Mouse (Mus musculus) lung, embryonic 14.5 days (tissue): ENCODE measurements at regions not wholly inside any gene's neighbourhood (a gene's known extent, or its start where the extent isn't known, plus 50 kb on each side); places are given as distances from the start of the nearest gene placed in this dataset.

Source experiments
- ATAC-seq: fragments of 200-750 bp; cut with Nextera tagmentation; 2 replicates; pipeline ENCODE4 v1.8.0; 2017; ENCODE audit warnings: mild to moderate bottlenecking, moderate TSS enrichment, moderate library complexity; ENCODE audit not compliant: insufficient read depth
- DNase-seq: peaks from one replicate; pipeline ENCODE4 v3.0.0-alpha.2; 2015
- H3K27ac ChIP-seq: fragments of 300-500 bp; sonication (generic); 2 replicates; pipeline ENCODE4 v1.5.1; 2014; ENCODE audit warnings: low read depth, mild to moderate bottlenecking, moderate library complexity
- H3K27me3 ChIP-seq: fragments of 300-500 bp; sonication (generic); 2 replicates; pipeline ENCODE4 v1.6.1; 2014; ENCODE audit warnings: low read length, control low read depth; ENCODE audit not compliant: insufficient read depth
- H3K36me3 ChIP-seq: fragments of 300-500 bp; sonication (generic); 2 replicates; pipeline ENCODE4 v1.6.1; 2014; ENCODE audit warnings: control low read depth; ENCODE audit not compliant: insufficient read depth
- H3K4me1 ChIP-seq: fragments of 300-500 bp; sonication (generic); 2 replicates; pipeline ENCODE4 v1.6.1; 2014; ENCODE audit warnings: antibody characterized with exemption, control low read depth; ENCODE audit not compliant: insufficient read depth
- H3K4me2 ChIP-seq: fragments of 300-500 bp; sonication (generic); 2 replicates; pipeline ENCODE4 v1.6.1; 2014; ENCODE audit warnings: mild to moderate bottlenecking
- H3K4me3 ChIP-seq: fragments of 300-500 bp; sonication (generic); 2 replicates; pipeline ENCODE4 v1.5.1; 2014; ENCODE audit warnings: low read depth, low read length
- H3K9ac ChIP-seq: fragments of 300-500 bp; sonication (generic); 2 replicates; pipeline ENCODE4 v1.6.1; 2014
- H3K9me3 ChIP-seq: fragments of 300-500 bp; sonication (generic); 2 replicates; pipeline ENCODE4 v1.6.1; 2016; ENCODE audit warnings: low read depth, low read length, control low read depth
- CTCF ChIP-seq: IDR thresholded peaks from 2 replicates; pipeline ENCODE4 v1.5.1; 2016; ENCODE audit warnings: antibody characterized with exemption, low read depth
- WGBS: fragments of 180-500 bp; shearing (Covaris S2); extraction: QIAGEN DNeasy Blood & Tissue Kit; methylation state at CpG from one replicate; pipeline ENCODE4 v1.1.7; 2014; 5-methylcytosine and 5-hydroxymethylcytosine counted together

GRCm38 (mm10) chr3:124755693-124756435, 175.0 kb upstream of the 1700003H04Rik start:
- no peaks in the 10 kb centered on the region for H3K9me3 ChIP-seq
- TF ChIP-seq CTCF = no peak
- H3K27ac ChIP-seq = no peak overlapping the region
- 78% methylated on average over 2 of the region's 2 CpGs for WGBS
- DNase-seq = no peak
- H3K9ac ChIP-seq = no peak overlapping the region
- no peaks in the 10 kb centered on the region for H3K36me3 ChIP-seq
- ATAC-seq = no peak
- H3K4me2 ChIP-seq = no peak overlapping the region
- no peaks in the 10 kb centered on the region for H3K27me3 ChIP-seq
- no peaks in the 10 kb centered on the region for H3K4me1 ChIP-seq
- H3K4me3 ChIP-seq = no peak overlapping the region

- Histone ChIP-seq H3K27ac (no peak overlapping the region), H3K36me3 (no peaks in the 10 kb centered on the region), H3K9me3 (no peaks in the 10 kb centered on the region), H3K27me3 (no peaks in the 10 kb centered on the region), H3K9ac (no peak overlapping the region), H3K4me1 (no peaks in the 10 kb centered on the region), H3K4me2 (no peak overlapping the region), H3K4me3 (no peak overlapping the region)
- TF ChIP-seq CTCF = no peak
- no peak for DNase-seq
- no peak for ATAC-seq
These were observed 171.7 kb upstream of the 1700003H04Rik start for GRCm38 (mm10) chr3:124752571-124753118.

GRCm38 (mm10) chr3:124749314-124749713, 168.4 kb upstream of the 1700003H04Rik start:
- H3K9ac ChIP-seq = no peak overlapping the region
- no peak for DNase-seq
- H3K4me2 ChIP-seq = no peak overlapping the region
- H3K36me3 ChIP-seq = no peaks in the 10 kb centered on the region
- H3K4me1 ChIP-seq = no peaks in the 10 kb centered on the region
- no peak overlapping the region for H3K27ac ChIP-seq
- 80% methylated on average over 2 of the region's 2 CpGs for WGBS
- ATAC-seq = no peak
- H3K9me3 ChIP-seq = no peaks in the 10 kb centered on the region
- no peak overlapping the region for H3K4me3 ChIP-seq
- H3K27me3 ChIP-seq = no peaks in the 10 kb centered on the region
- no peak for TF ChIP-seq CTCF

- H3K4me1 ChIP-seq = no peaks in the 10 kb centered on the region
- DNase-seq (no peak), ATAC-seq (no peak)
- no peaks in the 10 kb centered on the region for H3K36me3 ChIP-seq
- TF ChIP-seq CTCF = no peak
- H3K27ac ChIP-seq = no peak overlapping the region
- no peak overlapping the region for H3K4me3 ChIP-seq
- no peak overlapping the region for H3K4me2 ChIP-seq
- WGBS = 64% methylated on average over 5 of the region's 5 CpGs
- H3K27me3 ChIP-seq = no peaks in the 10 kb centered on the region
- no peak overlapping the region for H3K9ac ChIP-seq
- H3K9me3 ChIP-seq = no peaks in the 10 kb centered on the region
These were observed 147.4 kb upstream of the 1700003H04Rik start for GRCm38 (mm10) chr3:124728281-124728680.

- Histone ChIP-seq H3K9me3 (no peaks in the 10 kb centered on the region), H3K27ac (no peak overlapping the region), H3K27me3 (no peaks in the 10 kb centered on the region), H3K9ac (no peak overlapping the region), H3K4me3 (no peak overlapping the region), H3K36me3 (no peaks in the 10 kb centered on the region), H3K4me1 (no peaks in the 10 kb centered on the region), H3K4me2 (no peak overlapping the region)
- 71% methylated on average over 2 of the region's 2 CpGs for WGBS
- ATAC-seq (no peak), DNase-seq (no peak)
- TF ChIP-seq CTCF = no peak
These were observed 131.3 kb upstream of the 1700003H04Rik start for GRCm38 (mm10) chr3:124712166-124712565.

GRCm38 (mm10) chr3:124673551-124673950, 92.7 kb upstream of the 1700003H04Rik start:
- 34% methylated on average over 2 of the region's 2 CpGs for WGBS
- DNase-seq (no peak), ATAC-seq (no peak)
- no peak overlapping the region for H3K4me2 ChIP-seq
- H3K27me3 ChIP-seq = no peaks in the 10 kb centered on the region
- H3K27ac ChIP-seq = no peak overlapping the region
- no peak overlapping the region for H3K4me3 ChIP-seq
- H3K9ac ChIP-seq = no peak overlapping the region
- H3K9me3 ChIP-seq = no peaks in the 10 kb centered on the region
- no peaks in the 10 kb centered on the region for H3K36me3 ChIP-seq
- no peaks in the 10 kb centered on the region for H3K4me1 ChIP-seq
- no peak for TF ChIP-seq CTCF

GRCm38 (mm10) chr3:124658153-124658552, 77.3 kb upstream of the 1700003H04Rik start:
- Histone ChIP-seq H3K9ac (no peak overlapping the region), H3K4me2 (no peak overlapping the region), H3K4me3 (no peak overlapping the region), H3K4me1 (no peaks in the 10 kb centered on the region), H3K36me3 (no peaks in the 10 kb centered on the region), H3K27me3 (no peaks in the 10 kb centered on the region), H3K9me3 (no peaks in the 10 kb centered on the region), H3K27ac (no peak overlapping the region)
- TF ChIP-seq CTCF = no peak
- 40% methylated on average over 2 of the region's 2 CpGs for WGBS
- ATAC-seq (peak; percentile 97), DNase-seq (peak; percentile 79)
